Mouse (Mus musculus) E14TG2a.4 (cell line): Measurements from ENCODE around the gene Rpap2.

Source experiments
- CTCF ChIP-seq: conservative IDR thresholded peaks from 2 replicates; pipeline ENCODE4 v1.5.1; 2014; ENCODE audit warnings: low read length
- NANOG ChIP-seq: IDR thresholded peaks from 2 replicates; pipeline ENCODE4 v1.6.1; 2014; ENCODE audit warnings: borderline replicate concordance, low read length, mixed read lengths

- TF ChIP-seq CTCF, result no peak
- no peak for TF ChIP-seq NANOG
Observed at GRCm38 (mm10) chr5:107649680-107650079, 52.5 kb downstream of the Rpap2 start.
